Mouse (Mus musculus) E14TG2a.4 (cell line): Measurements from ENCODE around the gene Hid1.

Source experiments
- CTCF ChIP-seq: conservative IDR thresholded peaks from 2 replicates; pipeline ENCODE4 v1.5.1; 2014; ENCODE audit warnings: low read length
- NANOG ChIP-seq: IDR thresholded peaks from 2 replicates; pipeline ENCODE4 v1.6.1; 2014; ENCODE audit warnings: borderline replicate concordance, low read length, mixed read lengths
- POU5F1 ChIP-seq: IDR thresholded peaks from 2 replicates; pipeline ENCODE4 v1.6.1; 2014; ENCODE audit warnings: low read length, borderline replicate concordance

DNA sequence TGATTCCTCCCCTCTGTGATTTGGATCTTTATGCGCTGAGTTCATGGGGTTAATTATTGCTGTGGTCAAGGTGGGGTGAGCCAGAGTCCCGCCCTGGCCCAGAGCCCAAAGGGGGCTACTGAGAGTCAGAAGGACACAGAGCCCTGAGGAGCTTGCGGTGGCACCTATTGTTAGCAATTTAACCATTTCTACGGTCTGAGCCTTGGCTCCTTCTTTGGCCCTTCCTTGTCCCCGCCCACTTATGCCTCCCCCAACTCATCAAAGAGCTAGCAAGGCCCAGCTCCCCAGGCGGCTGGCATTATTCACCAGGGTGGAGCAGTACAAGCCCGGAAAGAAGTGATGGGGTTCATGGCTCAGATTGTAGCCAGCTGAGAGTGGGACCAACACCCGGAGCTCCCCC, 60.7 kb downstream of the Hid1 start, which contains the start of gene Otop2:
- TF ChIP-seq CTCF = no peak
- no peak for TF ChIP-seq NANOG
- TF ChIP-seq POU5F1 = no peak
